Mouse (Mus musculus) right cerebral cortex, adult 18-20 months (tissue): ENCODE data around the gene Snai1.

Experiments
- DNase-seq: peaks from one replicate; pipeline ENCODE4 v3.0.0; 2022; ENCODE audit warnings: mixed read lengths

Gene Snai1

DNA sequence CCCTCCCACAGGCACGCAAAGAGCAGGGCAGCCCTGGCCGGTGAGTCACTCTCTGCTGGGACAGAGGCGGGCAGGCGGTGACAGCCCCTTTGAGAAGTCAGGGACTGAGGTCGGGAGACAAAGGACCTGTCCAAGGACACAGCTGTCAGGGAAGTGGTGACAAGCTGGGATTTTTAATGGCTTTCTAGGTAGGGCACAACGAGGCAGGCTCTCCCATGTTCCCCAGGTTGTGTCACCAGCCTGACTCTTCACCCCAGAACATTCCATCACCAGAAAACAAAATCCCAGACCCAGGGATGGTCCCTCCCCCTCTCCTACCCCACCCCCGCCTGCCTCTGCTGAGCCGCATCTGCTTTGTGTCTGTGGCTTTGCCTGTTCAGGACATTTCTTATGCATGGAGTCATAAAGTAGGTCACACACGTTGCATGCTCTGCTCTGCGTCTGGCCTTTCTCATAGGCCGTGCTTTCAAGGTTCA lies 15.0 kb downstream of the Snai1 start:
- no peak for DNase-seq

DNA sequence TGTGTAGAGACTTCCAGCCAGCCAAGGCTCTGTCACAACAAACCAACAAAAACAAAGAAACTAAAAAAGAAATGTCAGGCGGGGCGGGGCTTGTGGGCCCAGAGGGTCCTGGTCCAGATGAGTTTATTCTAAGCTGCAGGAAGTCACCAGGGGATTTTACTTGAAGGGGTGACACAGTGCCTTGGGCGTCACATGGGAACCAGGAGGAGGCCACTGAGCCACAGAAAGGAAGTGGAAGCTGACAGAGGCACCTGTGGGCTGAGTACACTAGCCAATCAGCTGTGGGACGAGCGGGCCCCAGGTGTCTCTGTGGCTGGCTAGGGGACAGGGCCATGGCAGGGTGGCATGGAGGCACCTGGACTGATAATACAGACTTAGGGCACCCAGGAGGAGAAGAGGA lies 17.8 kb downstream of the Snai1 start:
- no peak for DNase-seq

DNA sequence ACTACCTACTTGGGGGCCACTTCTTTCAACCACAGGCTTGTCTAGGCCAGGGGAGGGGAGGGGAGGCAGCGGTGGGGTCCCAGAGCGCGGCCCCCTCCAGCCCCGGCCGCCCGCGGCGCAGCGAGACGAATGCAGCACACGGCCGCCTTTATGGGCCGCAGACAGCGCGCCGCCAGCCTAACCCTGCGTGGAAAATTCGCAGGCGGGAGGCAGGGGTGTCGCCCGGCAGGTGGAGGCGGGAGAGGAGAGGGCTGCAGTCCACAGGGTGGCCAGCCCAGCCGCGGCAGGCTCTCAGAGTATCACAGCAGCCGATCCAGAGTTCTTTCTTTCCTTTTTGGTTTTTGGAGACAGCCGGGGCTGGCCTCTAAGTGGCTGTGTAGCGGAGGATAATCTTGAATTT lies 21.4 kb downstream of the Snai1 start:
- no peak for DNase-seq

DNA sequence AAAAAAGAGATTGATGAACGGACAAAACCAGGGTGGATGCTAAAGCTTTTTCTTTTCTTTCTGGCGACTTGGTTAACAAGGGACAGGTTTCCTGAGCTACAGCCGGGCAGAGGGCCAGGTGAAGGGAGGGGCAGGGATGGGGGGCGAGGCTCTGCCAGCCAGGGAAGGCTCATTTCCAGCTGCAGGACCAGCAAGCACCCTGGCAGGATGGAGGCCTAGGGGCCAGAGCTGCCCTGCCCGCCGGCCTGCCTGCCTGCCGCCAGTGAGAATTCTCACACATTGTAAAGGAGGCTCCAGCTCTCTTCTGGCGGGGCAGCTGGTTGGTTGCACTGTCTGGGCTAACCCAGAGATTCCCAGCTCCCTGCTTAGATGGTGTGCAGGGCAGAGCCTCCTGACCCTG lies 24.1 kb downstream of the Snai1 start:
- DNase-seq = no peak

GRCm38 (mm10) chr2:167563035-167563434 lies 25.0 kb downstream of the Snai1 start:
- no peak for DNase-seq

- DNase-seq = no peak
Observed at GRCm38 (mm10) chr2:167563703-167564102, 25.7 kb downstream of the Snai1 start.

DNA sequence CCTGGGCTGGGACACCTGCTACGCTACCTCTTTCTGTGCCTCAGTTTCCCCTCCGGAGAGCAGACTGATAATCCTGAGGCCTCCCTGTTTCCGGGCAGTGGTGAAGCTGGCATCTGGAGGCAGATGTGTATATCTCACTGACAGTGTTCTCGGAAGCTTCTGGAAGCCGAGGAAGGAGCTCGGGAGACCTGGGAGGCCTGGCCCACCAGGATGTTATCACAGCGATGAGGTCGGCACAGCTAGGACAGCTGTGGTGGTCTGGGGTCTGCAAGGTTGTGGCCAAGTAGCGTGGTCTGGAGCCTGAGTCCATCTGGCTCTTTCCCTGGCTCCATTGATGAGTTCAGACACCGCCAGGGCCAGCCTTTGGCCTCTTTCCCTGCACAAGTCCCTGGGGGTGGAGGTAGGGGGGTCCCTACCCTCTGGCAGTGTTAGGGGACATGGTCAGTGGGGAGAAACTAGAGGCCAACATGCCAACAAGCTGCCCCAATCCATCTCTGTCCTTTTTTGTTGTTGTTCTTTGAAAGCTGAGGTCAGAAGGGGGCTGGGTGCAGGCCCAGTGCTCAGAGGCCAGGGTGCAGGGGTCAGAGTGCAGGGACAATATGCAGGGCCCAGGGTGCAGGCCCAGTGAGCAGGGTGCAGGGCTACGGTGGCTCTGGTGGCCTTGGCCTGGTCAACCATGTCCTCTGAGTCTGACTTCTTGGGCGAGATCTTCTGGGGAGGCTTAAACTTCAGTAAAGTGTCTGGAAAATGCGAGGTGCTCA lies 26.7 kb downstream of the Snai1 start:
- DNase-seq = no peak

GRCm38 (mm10) chr2:167565312-167565656 lies 27.3 kb downstream of the Snai1 start:
- no peak for DNase-seq

DNA sequence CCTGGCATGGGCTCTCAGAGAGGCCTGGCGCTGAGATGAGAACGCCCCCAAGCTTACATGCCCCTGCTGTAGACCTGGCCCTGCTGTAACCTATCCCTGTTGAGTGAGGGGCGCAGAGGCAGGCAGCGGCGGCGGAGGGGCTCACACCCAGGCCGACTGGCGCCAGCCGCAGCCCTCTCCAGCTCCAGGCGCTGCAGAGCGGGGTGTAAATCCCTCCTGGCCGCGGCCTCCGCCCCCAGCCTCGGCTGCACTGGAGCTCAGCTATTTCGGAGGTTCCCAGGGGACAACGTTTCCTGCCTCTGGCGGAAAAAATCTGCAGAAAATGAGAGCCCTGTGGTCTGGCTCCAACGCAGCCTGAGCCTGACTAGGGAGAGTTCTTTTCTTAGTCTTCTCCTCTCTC lies 27.7 kb downstream of the Snai1 start:
- DNase-seq = no peak

DNA sequence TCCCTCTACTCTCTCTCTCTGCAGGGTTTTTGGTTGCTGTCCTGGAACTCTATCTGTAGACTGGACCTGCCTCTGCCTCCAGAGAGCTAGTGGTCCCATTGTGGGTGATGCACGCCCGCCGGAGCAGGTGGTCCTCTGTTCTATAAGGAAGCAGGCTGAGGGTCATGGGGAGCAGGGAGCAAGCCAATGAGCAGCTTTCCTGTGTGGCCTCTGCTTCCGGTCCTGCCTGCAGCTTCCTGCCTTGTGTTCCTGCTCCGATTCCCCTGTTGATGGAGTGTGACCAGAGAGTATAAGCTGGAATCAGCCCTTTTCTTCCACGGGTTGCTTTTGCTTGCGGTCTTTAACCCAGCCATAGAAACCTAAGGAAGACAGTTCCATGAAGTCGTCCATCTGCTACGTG lies 30.1 kb downstream of the Snai1 start:
- DNase-seq = no peak

GRCm38 (mm10) chr2:167569934-167570651 lies 32.1 kb downstream of the Snai1 start:
- peak; percentile 48 for DNase-seq

- DNase-seq = no peak
Observed at GRCm38 (mm10) chr2:167570815-167571214, 32.8 kb downstream of the Snai1 start.

DNA sequence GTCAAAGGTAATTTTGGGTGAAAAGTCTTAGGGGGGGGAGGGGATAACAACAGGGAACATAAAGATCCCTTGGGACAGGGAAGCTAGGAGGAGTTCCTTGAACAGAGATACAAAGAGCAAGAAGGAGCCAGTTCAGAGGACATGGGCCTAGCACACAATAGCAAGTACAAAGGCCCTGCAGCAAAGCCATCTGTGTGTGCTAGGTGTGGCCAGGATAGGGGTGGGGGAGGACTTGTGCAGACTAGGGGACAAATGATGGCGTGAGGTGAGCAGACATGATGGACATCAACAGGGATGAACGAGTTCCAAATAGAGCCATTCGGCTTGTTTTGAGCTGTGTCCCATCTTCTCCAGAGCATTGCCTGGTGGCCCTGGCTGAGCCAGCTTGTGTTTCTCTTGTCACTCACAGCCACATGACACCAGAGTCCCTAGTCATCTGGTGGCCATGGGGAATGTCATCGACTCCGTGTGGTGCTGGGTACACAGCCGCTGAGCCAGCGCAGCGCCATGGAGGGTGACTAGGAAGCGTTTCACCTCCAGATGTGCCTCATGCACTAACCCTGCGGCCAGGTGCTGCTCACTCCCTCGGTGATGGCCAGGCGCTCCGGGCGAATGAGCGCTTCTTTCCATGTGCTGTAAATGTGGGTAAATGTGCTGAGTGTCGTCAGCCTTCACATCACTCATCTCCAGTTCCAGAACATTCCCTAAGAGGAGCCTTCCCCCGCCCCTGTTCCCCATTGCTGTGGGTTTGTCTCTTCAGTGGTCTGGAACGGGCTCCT lies 33.6 kb downstream of the Snai1 start:
- DNase-seq = no peak

DNA sequence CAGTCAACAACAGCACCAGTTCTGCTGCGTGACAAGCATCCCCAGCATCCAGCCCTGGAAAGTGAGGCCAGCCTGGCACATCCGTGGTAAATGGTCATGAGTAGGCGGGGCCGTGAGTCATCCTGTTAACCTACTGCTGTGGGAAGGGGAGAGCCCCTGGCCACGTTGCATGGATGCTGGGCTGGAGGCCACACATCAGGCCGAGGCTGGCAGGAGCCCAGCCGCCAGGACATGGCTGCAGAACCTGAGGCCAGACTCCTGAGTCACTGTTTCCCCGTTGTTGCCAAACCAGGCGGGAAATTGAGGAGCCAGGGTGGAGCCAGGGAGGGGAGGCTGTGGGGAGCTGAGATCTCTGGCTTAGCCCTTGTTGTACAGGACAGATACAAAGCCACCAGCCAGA lies 36.8 kb downstream of the Snai1 start:
- no peak for DNase-seq

DNA sequence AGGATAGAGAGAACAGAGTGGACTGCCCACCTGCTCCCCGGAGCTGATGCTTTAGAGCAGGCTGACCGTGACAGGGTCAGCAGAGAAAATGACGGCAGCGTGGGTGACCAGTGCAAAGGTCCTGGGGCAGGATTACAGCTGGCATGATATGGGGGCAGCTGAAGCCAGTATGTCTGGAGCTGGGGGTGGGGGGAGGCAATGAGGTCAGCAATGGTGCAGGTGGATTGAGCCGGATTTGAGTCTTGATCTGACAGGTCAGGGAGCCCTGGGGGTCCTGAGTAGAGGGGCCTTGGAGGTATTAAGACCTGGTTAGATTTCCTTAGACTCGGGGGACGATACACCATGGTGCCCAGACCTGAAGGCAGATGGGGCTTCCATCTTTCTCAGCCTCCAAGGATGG lies 37.6 kb downstream of the Snai1 start:
- no peak for DNase-seq

DNA sequence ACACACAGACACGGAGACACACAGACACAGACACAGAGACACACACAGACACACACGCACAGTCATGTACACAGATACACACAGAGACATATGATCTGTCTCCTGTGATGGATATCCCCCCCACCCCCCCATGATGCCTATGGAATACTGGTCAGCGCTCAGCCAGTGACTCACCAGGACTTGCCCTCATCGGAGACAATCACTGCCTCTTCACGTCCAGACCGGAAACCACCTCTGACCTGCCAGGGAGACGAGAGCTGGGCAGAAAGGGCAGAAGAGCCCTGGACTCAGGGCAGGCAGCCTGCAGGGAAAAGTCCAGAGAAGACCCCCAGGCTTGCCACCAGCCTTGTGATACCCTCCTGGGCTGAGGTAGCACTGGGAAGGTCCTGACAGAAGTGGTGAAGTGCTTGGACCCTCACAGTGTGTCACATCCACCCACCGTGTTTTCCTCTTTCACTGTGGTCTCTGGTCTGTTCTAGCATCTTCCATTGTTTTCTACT lies 38.2 kb downstream of the Snai1 start:
- no peak for DNase-seq

GRCm38 (mm10) chr2:167577186-167577785 lies 39.3 kb downstream of the Snai1 start:
- DNase-seq = no peak

GRCm38 (mm10) chr2:167578521-167578920 lies 40.5 kb downstream of the Snai1 start:
- DNase-seq = no peak

DNA sequence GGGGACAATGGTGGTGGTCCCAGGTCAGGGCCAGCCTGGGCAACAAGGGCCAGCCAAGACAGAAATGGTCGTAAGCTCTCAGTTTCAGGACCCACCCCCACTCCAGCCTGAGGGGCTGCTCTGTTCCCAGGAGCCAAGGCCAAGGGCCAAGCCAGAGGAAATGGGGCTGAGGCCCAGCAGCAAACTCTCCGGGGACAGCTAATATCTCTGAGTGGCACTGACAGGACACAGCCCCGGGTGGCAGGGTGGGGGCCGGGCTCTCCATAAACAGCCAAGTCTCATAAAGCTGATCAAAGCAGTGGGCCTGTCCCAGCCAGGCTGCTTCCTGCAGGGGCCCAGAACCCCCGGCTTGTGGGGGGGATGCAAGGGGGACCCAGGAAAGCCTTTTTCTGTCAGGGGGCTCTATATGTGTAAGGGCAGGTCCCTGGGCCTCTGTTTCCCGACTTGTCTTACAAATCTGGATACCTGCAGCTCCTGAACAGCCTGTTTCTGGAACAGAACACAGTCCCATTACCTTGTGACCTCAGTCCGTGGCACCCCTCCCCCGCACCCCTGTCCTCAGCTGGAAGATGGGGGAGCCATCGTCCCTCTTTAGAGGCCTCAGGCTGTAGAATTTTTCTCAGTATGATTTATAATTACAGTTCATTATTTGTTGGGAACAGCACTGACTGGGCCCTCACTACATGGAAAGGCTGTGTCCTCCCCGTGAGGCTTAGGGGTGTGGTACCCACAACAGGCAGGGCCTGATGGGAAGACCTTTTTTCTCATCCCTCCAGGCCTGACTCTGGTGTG lies 45.4 kb downstream of the Snai1 start:
- no peak for DNase-seq

GRCm38 (mm10) chr2:167585273-167585672 lies 47.3 kb downstream of the Snai1 start:
- DNase-seq = no peak

DNA sequence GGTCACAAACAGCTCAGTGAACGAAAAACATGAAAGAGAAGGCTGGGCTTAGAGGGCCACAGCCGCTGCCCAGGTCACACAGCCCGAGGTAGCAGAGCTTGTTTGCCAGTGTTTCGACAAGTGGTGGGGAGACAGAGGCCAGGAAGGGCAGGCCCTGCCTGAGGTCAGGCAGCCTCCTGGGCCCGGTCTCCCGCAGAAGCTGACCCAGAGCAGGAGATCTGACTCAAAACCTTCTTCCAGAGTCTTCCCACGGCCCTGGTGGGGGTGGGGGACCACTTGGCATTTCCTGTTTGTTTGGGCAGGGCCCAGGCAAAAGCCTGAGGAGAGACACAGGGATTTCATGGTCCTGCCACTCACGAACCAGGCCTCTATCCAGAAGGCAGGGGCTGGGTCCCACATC lies 48.0 kb downstream of the Snai1 start:
- no peak for DNase-seq

DNA sequence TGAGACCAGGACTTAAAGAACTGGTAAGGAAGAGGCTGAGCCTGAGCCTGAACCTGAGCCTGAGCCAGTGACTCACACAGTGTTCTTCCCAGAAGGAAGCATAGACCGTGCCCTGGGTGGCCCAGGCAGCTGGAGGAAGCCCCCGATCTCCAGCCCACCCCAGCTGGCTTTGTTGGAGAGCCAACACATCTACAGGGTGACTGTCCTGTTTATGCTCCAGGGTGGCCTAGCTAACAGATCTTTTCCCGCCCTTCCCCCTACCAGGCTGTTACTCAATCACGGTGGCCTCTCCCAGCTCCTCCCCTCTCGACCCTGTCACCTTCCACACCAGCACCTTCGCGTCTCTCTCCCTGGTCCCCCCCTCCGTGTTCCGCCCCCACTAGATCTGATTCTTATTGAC lies 49.0 kb downstream of the Snai1 start:
- DNase-seq = no peak
